Mouse (Mus musculus): Measurements from ENCODE around the gene Vcam1. TPM values are rescaled to one million over a fixed set of nuclear protein-coding genes. Genes with fewer than 3 reads are reported as not detected.

The Vcam1 gene
- polyA plus RNA-seq, 1 experiment from 2014 or later = 37.2 TPM

GRCm38 (mm10) chr3:116062141-116062540, 67.3 kb downstream of the Vcam1 start:
- no peak for ATAC-seq (ENCODE audit: low FRiP score)

GRCm38 (mm10) chr3:116060320-116060719, 69.2 kb downstream of the Vcam1 start:
- Histone ChIP-seq H3K4me3 (replicated peaks) (no peak overlapping the region), H3K27ac (no peak overlapping the region), H3K36me3 (replicated peaks) (no peaks in the 10 kb centered on the region), H3K9ac (no peak overlapping the region), H3K4me2 (no peak overlapping the region), H3K4me1 (no peaks in the 10 kb centered on the region), H3K9me3 (no peaks in the 10 kb centered on the region), H3K27me3 (no peaks in the 10 kb centered on the region)
- ATAC-seq (ENCODE audit: low FRiP score) = no peak
- WGBS = 50% methylated on average over 5 of the region's 5 CpGs

More at GRCm38 (mm10) chr3:116062141-116062540, 67.3 kb downstream of the Vcam1 start:
- 93% methylated on average over 2 of the region's 2 CpGs for WGBS
- no peak overlapping the region for H3K4me2 ChIP-seq
- no peaks in the 10 kb centered on the region for H3K9me3 ChIP-seq
- no peak overlapping the region for H3K9ac ChIP-seq
- H3K4me3 ChIP-seq (replicated peaks) = no peak overlapping the region
- no peaks in the 10 kb centered on the region for H3K36me3 ChIP-seq (replicated peaks)
- no peaks in the 10 kb centered on the region for H3K27me3 ChIP-seq
- H3K4me1 ChIP-seq = no peaks in the 10 kb centered on the region
- H3K27ac ChIP-seq = no peak overlapping the region

Other genes starting within 250 kb of the Vcam1 start
- gene Dph5, start 241.9 kb downstream of the Vcam1 start, polyA plus RNA-seq (2016; fragmentation: Nextera tagmentation; extraction: Ambion mirVana) = 26.1 and 28.3 TPM in 2 replicates
- 20.3 and 24.2 TPM in 2 replicates for gene Slc30a7, start 122.3 kb downstream of the Vcam1 start, polyA plus RNA-seq (2016; fragmentation: Nextera tagmentation; extraction: Ambion mirVana)
- 22.0 and 22.4 TPM in 2 replicates for gene Extl2, start 122.2 kb downstream of the Vcam1 start, polyA plus RNA-seq (2016; fragmentation: Nextera tagmentation; extraction: Ambion mirVana)
- 1.5 and 3.2 TPM in 2 replicates for gene Gpr88, start 123.8 kb upstream of the Vcam1 start, polyA plus RNA-seq (2016; fragmentation: Nextera tagmentation; extraction: Ambion mirVana)